In genomic region chr5:115845635-115846174, GRCm38 (mm10) we compare ENCODE assay signal across 8 mouse cellular contexts. TPM values are rescaled to one million over a fixed set of nuclear protein-coding genes. Genes with fewer than 3 reads are reported as not detected.
A peak's percentile ranks its signal among the peaks of the same experiment; 100 is the strongest.
DNase-seq lines count a peak whose midpoint lies in the region; ATAC-seq and TF ChIP-seq lines count a peak whose summit lies in the region.

No protein-coding gene starts in this region.

- no peak for ATAC-seq in lung, postnatal 0 days
- ATAC-seq in limb, embryonic 12.5 days (ENCODE audit: insufficient number of reproducible peaks, insufficient read depth, low FRiP score, low TSS enrichment, low read depth): no peak; the same call in 1 of the 2 replicates
- no peak for ATAC-seq in stomach, embryonic 14.5 days (ENCODE audit: insufficient number of reproducible peaks, insufficient read depth, low FRiP score, low read depth)

- peak overlapping the region; percentile 93 for H3K4me2 ChIP-seq in lung, postnatal 0 days (replicated peaks; ENCODE audit: low read depth, low read length)
- peak overlapping the region; percentile 96 for H3K4me2 ChIP-seq in limb, embryonic 12.5 days
- peak overlapping the region; percentile 76 for H3K4me2 ChIP-seq in stomach, embryonic 14.5 days (replicated peaks; ENCODE audit: low read depth, low read length)

- H3K27me3 ChIP-seq in lung, postnatal 0 days (replicated peaks; ENCODE audit: insufficient read depth, low read length): no peaks in the 10 kb centered on the region
- H3K27me3 ChIP-seq in forebrain, embryonic 10.5 days (ENCODE audit: poor library complexity, severe bottlenecking): no peaks in the 10 kb centered on the region
- no peaks in the 10 kb centered on the region for H3K27me3 ChIP-seq in limb, embryonic 12.5 days
- no peaks in the 10 kb centered on the region for H3K27me3 ChIP-seq in stomach, embryonic 14.5 days (ENCODE audit: control insufficient read depth, insufficient read depth, low read length)

- H3K9ac ChIP-seq in lung, postnatal 0 days (replicated peaks; ENCODE audit: low read depth): peak overlapping the region; percentile 48
- H3K9ac ChIP-seq in limb, embryonic 12.5 days (replicated peaks): peak overlapping the region; percentile 75
- H3K9ac ChIP-seq in stomach, embryonic 14.5 days (replicated peaks; ENCODE audit: low read depth, low read length): peak overlapping the region; percentile 67

- no peak for TF ChIP-seq CTCF in lung, postnatal 0 days (IDR thresholded peaks at IDR 0.05)

- H3K27ac ChIP-seq in lung, postnatal 0 days (ENCODE audit: low read length): no peak overlapping the region
- peak overlapping the region; percentile 95 for H3K27ac ChIP-seq in forebrain, embryonic 10.5 days
- H3K27ac ChIP-seq in limb, embryonic 12.5 days: no peak overlapping the region
- H3K27ac ChIP-seq in stomach, embryonic 14.5 days (ENCODE audit: low read length): no peak overlapping the region

- no peak for TF ChIP-seq EP300 in lung, postnatal 0 days (IDR thresholded peaks at IDR 0.05)

- no peaks in the 10 kb centered on the region for H3K36me3 ChIP-seq in lung, postnatal 0 days (ENCODE audit: insufficient read depth, low read length)
- peaks cover 40% of the 10 kb centered on the region for H3K36me3 ChIP-seq in forebrain, embryonic 10.5 days (replicated peaks)
- H3K36me3 ChIP-seq in limb, embryonic 12.5 days: peaks cover 25% of the 10 kb centered on the region
- H3K36me3 ChIP-seq in stomach, embryonic 14.5 days (ENCODE audit: control insufficient read depth, insufficient read depth, low read length): no peaks in the 10 kb centered on the region; the same call in 1 of the 2 replicates

- DNase-seq in lung, postnatal 0 days (ENCODE audit: low spot score): no peak
- no peak for DNase-seq in lung, postnatal 4 days
- no peak for DNase-seq in forebrain, embryonic 10.5 days (ENCODE audit: extremely low spot score, low spot score)
- no peak for DNase-seq in embryo, embryonic 10 days (ENCODE audit: low spot score)
- no peak for DNase-seq in adrenal gland, postnatal 10 days
- DNase-seq in frontal cortex, postnatal 25 days (ENCODE audit: low spot score in 2 of 2): no peak

- H3K9me3 ChIP-seq in lung, postnatal 0 days (ENCODE audit: low read length): no peaks in the 10 kb centered on the region
- peaks cover 10% of the 10 kb centered on the region; the same call in 1 of the 2 replicates for H3K9me3 ChIP-seq in forebrain, embryonic 10.5 days
- no peaks in the 10 kb centered on the region for H3K9me3 ChIP-seq in limb, embryonic 12.5 days
- no peaks in the 10 kb centered on the region for H3K9me3 ChIP-seq in stomach, embryonic 14.5 days (ENCODE audit: control insufficient read depth, low read depth, low read length)

- peaks cover 11% of the 10 kb centered on the region for H3K4me1 ChIP-seq in lung, postnatal 0 days (ENCODE audit: insufficient read depth, low read depth, low read length)
- H3K4me1 ChIP-seq in forebrain, embryonic 10.5 days: peaks cover 52% of the 10 kb centered on the region
- peaks cover 17% of the 10 kb centered on the region for H3K4me1 ChIP-seq in limb, embryonic 12.5 days (replicated peaks)
- peaks cover 10% of the 10 kb centered on the region; the same call in 1 of the 2 replicates for H3K4me1 ChIP-seq in stomach, embryonic 14.5 days (ENCODE audit: control insufficient read depth, insufficient read depth, low read length)

- peak overlapping the region; percentile 48 for H3K4me3 ChIP-seq in lung, postnatal 0 days (ENCODE audit: low read depth, low read length)
- peak overlapping the region; percentile 86 for H3K4me3 ChIP-seq in forebrain, embryonic 10.5 days
- H3K4me3 ChIP-seq in limb, embryonic 12.5 days (replicated peaks): peak overlapping the region; percentile 76
- H3K4me3 ChIP-seq in stomach, embryonic 14.5 days (ENCODE audit: low read depth, low read length): peak overlapping the region; percentile 65

- 29% methylated on average over 8 of the region's 8 CpGs for WGBS in lung, postnatal 0 days
- WGBS in forebrain, embryonic 10.5 days: 35% methylated on average over 8 of the region's 8 CpGs
- WGBS in limb, embryonic 12.5 days: 34% methylated on average over 8 of the region's 8 CpGs
- WGBS in stomach, embryonic 14.5 days: 29% methylated on average over 8 of the region's 8 CpGs

RNA-seq across cellular contexts. Expression of gene Cit, which starts 0.6 kb away (rescaled TPM):
- 4.8 and 7.4 TPM in 2 replicates for polyA plus RNA-seq in lung, postnatal 0 days (2015; fragmentation: Nextera tagmentation; extraction: Ambion mirVana)
- polyA plus RNA-seq in forebrain, embryonic 10.5 days (2016; fragmentation: Nextera tagmentation; extraction: Ambion mirVana): 42.6 and 48.9 TPM in 2 replicates
- polyA plus RNA-seq in limb, embryonic 12.5 days (2016; fragmentation: Nextera tagmentation; extraction: Ambion mirVana): 38.0 and 41.5 TPM in 2 replicates
- polyA plus RNA-seq in stomach, embryonic 14.5 days (2014; fragmentation: Nextera tagmentation; extraction: Ambion mirVana): 29.2 and 29.7 TPM in 2 replicates
- total RNA-seq in adrenal gland, postnatal 10 days (2021): 10 to 100 TPM in 1 of 2 experiments, 1 to 10 TPM in 1; 6.6 to 13.7 TPM
